Mouse (Mus musculus): Measurements from ENCODE around the gene Olfr325. TPM values are rescaled to one million over a fixed set of nuclear protein-coding genes. Genes with fewer than 3 reads are reported as not detected.
"Not testable (repeated sequence)": the region's sequence is repeated elsewhere in the genome, so short reads cannot be mapped to it uniquely, and the experiment has no call there.

Olfr325 gene
- not detected in 2 replicates for polyA plus RNA-seq (2014; fragmentation: Nextera tagmentation; extraction: Ambion mirVana)

DNA sequence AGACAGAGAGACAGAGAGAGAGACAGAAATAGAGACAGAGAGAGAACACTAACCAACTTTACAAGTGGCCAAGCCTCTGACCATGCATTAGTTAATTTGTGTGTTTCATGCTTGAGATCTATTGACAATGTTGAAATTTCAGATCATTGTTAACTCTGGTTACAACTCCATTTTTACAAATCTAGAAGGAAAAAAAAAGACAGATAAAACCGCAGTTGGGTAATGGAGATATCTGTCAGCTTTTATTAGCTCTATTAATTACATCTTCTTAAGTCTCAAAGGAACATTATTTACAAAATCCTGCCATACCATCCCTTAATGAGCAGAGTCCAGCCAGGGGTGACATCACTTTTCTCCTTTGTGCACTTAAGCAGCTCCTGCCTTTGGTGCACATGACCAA is at the start of gene Olfr325:
Olfr325 (plus strand) TSS at position 301 of the 400 bp plus-strand sequence.
- Histone ChIP-seq H3K9me3 (ENCODE audit: control insufficient read depth, low read length) (no peaks in the 10 kb centered on the region), H3K36me3 (ENCODE audit: control insufficient read depth, insufficient read depth, low read length) (no peaks in the 10 kb centered on the region), H3K27ac (replicated peaks; ENCODE audit: low read depth, low read length) (no peak within 1 kb of the TSS), H3K4me3 (replicated peaks; ENCODE audit: low read depth, low read length) (no peak within 1 kb of the TSS), H3K27me3 (ENCODE audit: control insufficient read depth, insufficient read depth, low read length) (no peaks in the 10 kb centered on the region), H3K4me1 (ENCODE audit: control insufficient read depth, insufficient read depth, low read length) (no peaks in the 10 kb centered on the region), H3K9ac (replicated peaks; ENCODE audit: low read length) (no peak within 1 kb of the TSS), H3K4me2 (ENCODE audit: low read length) (no peak within 1 kb of the TSS)
- 82% methylated on average over 1 of the region's 1 CpGs for WGBS
- DNase-seq (no peak), ATAC-seq (ENCODE audit: low FRiP score, low TSS enrichment) (no peak)

DNA sequence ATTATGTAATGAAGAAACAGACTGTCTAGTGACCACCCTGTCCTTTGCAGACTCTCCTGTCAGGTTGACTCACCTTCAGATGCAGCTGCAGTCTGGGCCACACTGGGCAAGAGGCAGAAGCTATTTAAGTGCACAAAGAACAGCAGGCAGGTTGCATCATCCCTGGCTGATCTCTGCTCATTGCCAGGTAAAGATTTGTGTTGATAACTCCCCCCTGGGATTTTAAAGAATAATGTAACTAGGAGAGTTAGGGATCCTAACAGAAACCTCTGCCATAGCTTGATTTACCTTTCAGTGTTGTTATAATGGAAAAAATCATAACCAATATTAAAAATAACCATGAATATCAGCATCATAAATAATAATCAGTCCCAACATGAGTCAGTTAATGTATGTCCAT is 42.8 kb upstream of the Olfr325 start, which contains the start of gene Olfr330:
Olfr330 (minus strand) TSS at position 101 of the 400 bp plus-strand sequence.
- not testable (repeated sequence) for DNase-seq; H3K9ac ChIP-seq (replicated peaks; ENCODE audit: low read length); H3K27ac ChIP-seq (replicated peaks; ENCODE audit: low read depth, low read length); H3K4me3 ChIP-seq (replicated peaks; ENCODE audit: low read depth, low read length); H3K4me2 ChIP-seq (ENCODE audit: low read length); H3K27me3 ChIP-seq (ENCODE audit: control insufficient read depth, insufficient read depth, low read length); H3K36me3 ChIP-seq (ENCODE audit: control insufficient read depth, insufficient read depth, low read length); ATAC-seq (ENCODE audit: low FRiP score, low TSS enrichment); H3K4me1 ChIP-seq (ENCODE audit: control insufficient read depth, insufficient read depth, low read length); H3K9me3 ChIP-seq (ENCODE audit: control insufficient read depth, low read length)

DNA sequence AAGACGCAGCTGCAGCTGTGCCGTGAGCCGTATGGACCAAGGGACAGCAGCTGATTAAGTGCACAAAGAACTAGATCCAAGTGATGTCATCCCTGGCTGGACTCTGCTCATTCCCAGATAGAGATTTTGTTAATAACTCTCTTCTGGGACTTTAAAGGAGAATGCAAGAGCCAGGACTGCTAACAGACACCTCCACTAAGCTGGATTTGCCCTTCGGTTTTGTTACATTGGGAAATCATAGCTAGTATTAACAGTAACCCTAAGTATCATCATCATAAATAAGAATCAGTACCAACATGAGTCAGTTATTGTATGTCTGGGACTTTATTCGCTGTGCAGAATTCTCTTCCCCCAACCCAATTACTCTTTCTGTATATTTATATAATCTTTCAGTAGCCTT is 31.2 kb upstream of the Olfr325 start, which contains the start of gene Olfr329-ps:
Olfr329-ps (minus strand) TSS at position 101 of the 400 bp plus-strand sequence.
- Histone ChIP-seq H3K4me2 (ENCODE audit: low read length) (no peak within 1 kb of the TSS), H3K9me3 (ENCODE audit: control insufficient read depth, low read length) (no peaks in the 10 kb centered on the region), H3K4me3 (replicated peaks; ENCODE audit: low read depth, low read length) (no peak within 1 kb of the TSS), H3K36me3 (ENCODE audit: control insufficient read depth, insufficient read depth, low read length) (no peaks in the 10 kb centered on the region), H3K4me1 (ENCODE audit: control insufficient read depth, insufficient read depth, low read length) (no peaks in the 10 kb centered on the region), H3K27me3 (ENCODE audit: control insufficient read depth, insufficient read depth, low read length) (no peaks in the 10 kb centered on the region), H3K9ac (replicated peaks; ENCODE audit: low read length) (no peak within 1 kb of the TSS), H3K27ac (replicated peaks; ENCODE audit: low read depth, low read length) (no peak within 1 kb of the TSS)
- DNase-seq (no peak), ATAC-seq (ENCODE audit: low FRiP score, low TSS enrichment) (no peak)
- WGBS: 84% methylated on average over 5 of the region's 5 CpGs

DNA sequence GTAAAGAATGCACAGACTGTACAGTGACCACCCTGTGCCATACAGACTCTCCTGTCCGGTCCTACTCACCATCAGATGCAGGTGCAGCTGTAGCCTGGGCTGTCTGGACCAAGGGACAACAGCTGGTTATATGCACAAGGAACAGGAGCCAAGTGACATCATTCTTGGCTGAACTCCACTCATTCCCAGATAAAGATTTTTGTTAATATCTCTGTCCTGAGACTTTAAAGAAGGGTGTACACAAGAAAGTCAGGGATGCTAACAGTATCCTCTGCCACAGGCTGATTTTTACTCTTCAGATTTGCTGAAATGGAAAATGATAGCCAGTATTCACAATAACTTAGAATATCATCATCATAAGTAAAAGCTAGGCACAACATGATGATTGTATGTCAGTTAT is 22.0 kb upstream of the Olfr325 start, which contains the start of gene Olfr328:
Olfr328 (minus strand) TSS at position 101 of the 400 bp plus-strand sequence.
- no peaks in the 10 kb centered on the region for H3K27me3 ChIP-seq (ENCODE audit: control insufficient read depth, insufficient read depth, low read length)
- 88% methylated on average over 1 of the region's 1 CpGs for WGBS
- H3K27ac ChIP-seq (replicated peaks; ENCODE audit: low read depth, low read length): no peak within 1 kb of the TSS
- ATAC-seq (ENCODE audit: low FRiP score, low TSS enrichment) (no peak), DNase-seq (no peak)
- no peak within 1 kb of the TSS for H3K9ac ChIP-seq (replicated peaks; ENCODE audit: low read length)
- H3K4me2 ChIP-seq (ENCODE audit: low read length): no peak within 1 kb of the TSS
- H3K4me1 ChIP-seq (ENCODE audit: control insufficient read depth, insufficient read depth, low read length): no peaks in the 10 kb centered on the region
- H3K36me3 ChIP-seq (ENCODE audit: control insufficient read depth, insufficient read depth, low read length): no peaks in the 10 kb centered on the region
- no peaks in the 10 kb centered on the region for H3K9me3 ChIP-seq (ENCODE audit: control insufficient read depth, low read length)
- no peak within 1 kb of the TSS for H3K4me3 ChIP-seq (replicated peaks; ENCODE audit: low read depth, low read length)

DNA sequence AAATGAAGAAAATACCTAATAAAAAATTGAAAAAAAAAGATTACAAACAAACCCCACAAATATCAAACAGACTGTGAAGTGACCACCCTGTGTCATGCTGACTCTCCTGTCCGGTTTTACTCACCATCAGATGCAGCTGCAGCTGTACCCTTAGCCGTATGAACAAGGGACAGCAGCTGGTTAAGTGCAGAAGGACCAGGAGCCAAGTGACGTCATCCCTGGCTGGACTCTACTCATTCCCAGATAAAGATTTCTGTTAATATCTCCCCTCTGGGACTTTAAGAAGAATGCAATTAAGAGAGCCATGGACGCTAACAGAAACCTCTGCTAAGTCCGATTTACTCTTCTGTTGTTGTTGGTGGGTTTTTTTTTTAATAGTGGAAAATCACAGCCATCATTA is 7.1 kb upstream of the Olfr325 start, which contains the start of gene Olfr224:
Olfr224 (minus strand) TSS at position 149 of the 400 bp plus-strand sequence.
- H3K4me1 ChIP-seq (ENCODE audit: control insufficient read depth, insufficient read depth, low read length): no peaks in the 10 kb centered on the region
- H3K9ac ChIP-seq (replicated peaks; ENCODE audit: low read length): no peak within 1 kb of the TSS
- H3K36me3 ChIP-seq (ENCODE audit: control insufficient read depth, insufficient read depth, low read length): no peaks in the 10 kb centered on the region
- WGBS: 80% methylated on average over 5 of the region's 5 CpGs
- DNase-seq (no peak), ATAC-seq (ENCODE audit: low FRiP score, low TSS enrichment) (no peak)
- H3K9me3 ChIP-seq (ENCODE audit: control insufficient read depth, low read length): no peaks in the 10 kb centered on the region
- H3K27ac ChIP-seq (replicated peaks; ENCODE audit: low read depth, low read length): no peak within 1 kb of the TSS
- H3K4me3 ChIP-seq (replicated peaks; ENCODE audit: low read depth, low read length): no peak within 1 kb of the TSS
- H3K4me2 ChIP-seq (ENCODE audit: low read length): no peak within 1 kb of the TSS
- no peaks in the 10 kb centered on the region for H3K27me3 ChIP-seq (ENCODE audit: control insufficient read depth, insufficient read depth, low read length)

DNA sequence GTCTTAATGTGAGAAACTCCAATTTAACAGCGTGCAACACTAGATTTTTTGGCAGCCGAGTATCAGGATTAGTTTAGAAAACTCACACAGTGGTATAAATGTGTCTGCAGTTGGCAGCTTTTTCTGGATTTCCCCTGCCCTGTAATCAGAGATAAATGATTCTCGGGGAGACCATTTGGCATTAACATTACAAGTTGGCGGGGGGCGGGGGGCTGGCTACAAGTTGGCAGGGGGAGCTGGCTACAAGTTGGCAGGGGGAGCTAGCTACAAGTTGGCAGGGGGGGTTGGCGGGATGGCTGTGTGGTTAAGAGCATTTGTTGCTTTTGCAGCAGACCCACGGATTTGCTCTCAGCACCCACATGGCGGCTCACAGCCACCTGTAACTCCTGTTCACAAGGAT is 1.1 kb downstream of the Olfr325 start:
- Histone ChIP-seq H3K4me1 (ENCODE audit: control insufficient read depth, insufficient read depth, low read length) (no peaks in the 10 kb centered on the region), H3K4me2 (ENCODE audit: low read length) (no peak overlapping the region), H3K27ac (replicated peaks; ENCODE audit: low read depth, low read length) (no peak overlapping the region), H3K27me3 (ENCODE audit: control insufficient read depth, insufficient read depth, low read length) (no peaks in the 10 kb centered on the region), H3K9ac (replicated peaks; ENCODE audit: low read length) (no peak overlapping the region), H3K36me3 (ENCODE audit: control insufficient read depth, insufficient read depth, low read length) (no peaks in the 10 kb centered on the region), H3K9me3 (ENCODE audit: control insufficient read depth, low read length) (no peaks in the 10 kb centered on the region), H3K4me3 (replicated peaks; ENCODE audit: low read depth, low read length) (no peak overlapping the region)
- 88% methylated on average over 8 of the region's 8 CpGs for WGBS
- DNase-seq (no peak), ATAC-seq (ENCODE audit: low FRiP score, low TSS enrichment) (no peak)

DNA sequence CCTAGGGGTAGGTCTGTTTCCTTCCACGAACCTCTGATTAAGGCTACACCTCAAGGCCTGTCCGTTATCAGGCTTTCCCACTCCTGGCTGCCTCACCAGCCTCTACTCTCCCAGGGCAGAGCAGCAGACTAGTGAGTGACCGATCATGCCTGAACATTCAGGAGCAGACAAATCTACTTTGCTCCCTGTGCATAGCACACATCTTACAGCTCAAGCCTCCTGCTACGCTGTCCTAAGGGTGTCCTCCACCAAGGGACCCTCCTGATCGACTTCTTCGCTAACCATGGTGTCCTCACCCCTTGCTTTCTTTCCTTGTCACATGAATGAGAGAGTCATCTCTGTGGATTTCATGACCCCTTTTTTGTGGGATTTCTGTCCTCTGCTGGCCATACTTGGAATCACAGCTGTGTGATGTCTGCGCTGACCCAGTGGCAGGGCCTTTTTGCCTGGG is 10.4 kb downstream of the Olfr325 start:
- no peak for ATAC-seq (ENCODE audit: low FRiP score, low TSS enrichment)
- 70% methylated on average over 7 of the region's 7 CpGs for WGBS
- Histone ChIP-seq H3K4me1 (ENCODE audit: control insufficient read depth, insufficient read depth, low read length) (no peaks in the 10 kb centered on the region), H3K9me3 (ENCODE audit: control insufficient read depth, low read length) (no peaks in the 10 kb centered on the region), H3K4me3 (replicated peaks; ENCODE audit: low read depth, low read length) (no peak overlapping the region), H3K36me3 (ENCODE audit: control insufficient read depth, insufficient read depth, low read length) (no peaks in the 10 kb centered on the region), H3K4me2 (ENCODE audit: low read length) (no peak overlapping the region), H3K27me3 (ENCODE audit: control insufficient read depth, insufficient read depth, low read length) (no peaks in the 10 kb centered on the region), H3K9ac (replicated peaks; ENCODE audit: low read length) (no peak overlapping the region), H3K27ac (replicated peaks; ENCODE audit: low read depth, low read length) (no peak overlapping the region)
- DNase-seq: peak; percentile 57

DNA sequence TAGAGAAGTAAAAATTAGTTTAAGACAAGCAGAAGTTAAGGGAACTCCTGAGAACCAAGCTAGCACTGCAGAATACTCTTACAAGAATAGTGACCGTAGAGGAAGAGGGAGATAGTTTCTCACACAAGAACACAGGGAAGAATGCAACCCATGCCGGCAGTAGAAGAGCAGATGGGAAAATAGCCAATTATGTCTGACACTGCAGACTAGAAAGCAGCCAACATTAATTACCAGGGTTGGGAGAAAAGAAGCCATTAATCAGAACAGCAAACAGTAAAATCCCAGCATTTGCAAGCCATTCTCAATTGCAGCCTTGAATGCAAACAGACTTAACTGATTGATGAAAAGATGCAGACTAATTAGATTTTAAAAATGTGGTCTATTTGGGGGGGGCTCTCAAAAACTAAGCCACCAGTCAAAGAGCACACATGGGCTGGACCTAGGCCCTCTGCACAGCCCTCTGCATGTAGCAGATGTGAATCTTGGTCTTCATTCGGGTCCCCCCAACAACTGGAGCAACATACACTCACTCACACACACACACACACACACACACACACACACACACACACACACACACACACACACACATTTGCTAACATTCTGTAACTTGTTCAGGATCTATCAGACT is 11.2 kb downstream of the Olfr325 start:
- Histone ChIP-seq H3K9me3 (ENCODE audit: control insufficient read depth, low read length) (no peaks in the 10 kb centered on the region), H3K4me3 (replicated peaks; ENCODE audit: low read depth, low read length) (no peak overlapping the region), H3K9ac (replicated peaks; ENCODE audit: low read length) (no peak overlapping the region), H3K4me1 (ENCODE audit: control insufficient read depth, insufficient read depth, low read length) (no peaks in the 10 kb centered on the region), H3K36me3 (ENCODE audit: control insufficient read depth, insufficient read depth, low read length) (no peaks in the 10 kb centered on the region), H3K27ac (replicated peaks; ENCODE audit: low read depth, low read length) (no peak overlapping the region), H3K27me3 (ENCODE audit: control insufficient read depth, insufficient read depth, low read length) (no peaks in the 10 kb centered on the region), H3K4me2 (ENCODE audit: low read length) (no peak overlapping the region)
- WGBS: 69% methylated on average over 3 of the region's 3 CpGs
- ATAC-seq (ENCODE audit: low FRiP score, low TSS enrichment): no peak
- peak; percentile 32 for DNase-seq

DNA sequence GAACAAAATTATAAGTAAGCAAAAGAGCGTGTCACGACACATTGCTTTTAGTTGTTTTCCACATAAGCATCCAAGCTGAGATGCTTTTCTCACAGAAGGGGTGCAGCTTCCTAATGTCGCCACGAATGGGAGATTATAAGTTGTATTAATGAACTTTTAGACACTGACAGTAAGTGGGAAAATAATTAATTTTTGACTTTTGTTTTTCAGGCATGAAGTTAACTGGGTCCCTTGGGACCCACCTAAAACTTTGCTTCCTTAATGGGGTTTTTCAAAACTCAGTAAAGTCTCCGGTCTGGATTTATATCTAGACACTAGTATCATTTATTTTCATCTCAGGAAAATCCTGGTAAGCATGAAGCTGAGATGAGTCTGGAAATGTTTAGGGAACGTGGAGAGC is 17.3 kb downstream of the Olfr325 start, which contains the start of gene Olfr324:
Olfr324 (plus strand) TSS at position 301 of the 400 bp plus-strand sequence.
- 87% methylated on average over 6 of the region's 6 CpGs for WGBS

More for the DNA sequence above, 17.3 kb downstream of the Olfr325 start, which contains the start of gene Olfr324:
- Histone ChIP-seq H3K9me3 (ENCODE audit: control insufficient read depth, low read length) (no peaks in the 10 kb centered on the region), H3K9ac (replicated peaks; ENCODE audit: low read length) (no peak within 1 kb of the TSS), H3K27ac (replicated peaks; ENCODE audit: low read depth, low read length) (no peak within 1 kb of the TSS), H3K4me3 (replicated peaks; ENCODE audit: low read depth, low read length) (no peak within 1 kb of the TSS), H3K36me3 (ENCODE audit: control insufficient read depth, insufficient read depth, low read length) (no peaks in the 10 kb centered on the region), H3K4me1 (ENCODE audit: control insufficient read depth, insufficient read depth, low read length) (no peaks in the 10 kb centered on the region), H3K4me2 (ENCODE audit: low read length) (no peak within 1 kb of the TSS), H3K27me3 (ENCODE audit: control insufficient read depth, insufficient read depth, low read length) (no peaks in the 10 kb centered on the region)
- no peak for ATAC-seq (ENCODE audit: low FRiP score, low TSS enrichment)
- no peak for DNase-seq

Data from midbrain, embryonic 14.5 days (tissue).